In the genomic region with DNA sequence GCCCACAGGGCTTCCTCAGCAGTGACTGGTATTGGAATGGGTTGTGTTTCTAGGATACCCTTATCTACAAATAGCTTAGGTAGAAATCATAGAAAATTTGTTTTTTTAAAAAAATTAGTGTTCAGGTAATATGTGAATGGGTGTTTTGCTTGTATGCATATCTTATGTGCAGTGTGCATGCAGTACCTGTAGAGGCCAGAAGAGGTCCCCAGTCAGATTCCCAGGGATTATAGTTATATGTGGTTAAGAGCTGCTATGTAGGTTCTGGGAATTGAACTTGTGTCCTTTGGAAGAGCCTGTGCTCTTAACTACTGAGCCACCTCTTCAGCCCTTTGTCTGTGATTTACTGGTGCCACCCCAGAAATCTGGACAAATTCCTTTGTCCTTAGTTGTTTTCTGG, we compare ENCODE assay signal across 10 mouse cellular contexts. TPM values are rescaled to one million over a fixed set of nuclear protein-coding genes. Genes with fewer than 3 reads are reported as not detected.
DNase-seq lines count a peak whose midpoint lies in the region; ATAC-seq and TF ChIP-seq lines count a peak whose summit lies in the region.
"Had no signal": no experiment of that assay in that cellular context is flagged by ENCODE, and none has a peak within 500 bp of the region (broad histone marks: within the 10 kb centered on the region; RNA-seq: fewer than 3 reads in every experiment).

No protein-coding gene starts in this region.

- no peak for TF ChIP-seq POLR2A in lung, adult 2 months (IDR thresholded peaks at IDR 0.05; ENCODE audit: borderline replicate concordance, extremely low read depth, low read depth, low read length)

- no peaks in the 10 kb centered on the region for H3K9me3 ChIP-seq in forebrain, postnatal 0 days (ENCODE audit: low read length)
- H3K9me3 ChIP-seq in forebrain, embryonic 14.5 days (replicated peaks; ENCODE audit: control insufficient read depth, low read length), result no peaks in the 10 kb centered on the region
- no peaks in the 10 kb centered on the region for H3K9me3 ChIP-seq in lung, embryonic 14.5 days (ENCODE audit: low read depth, low read length)
- H3K9me3 ChIP-seq: limb, embryonic 15.5 days had no signal

- no peaks in the 10 kb centered on the region for H3K4me1 ChIP-seq in forebrain, postnatal 0 days (ENCODE audit: insufficient read depth)
- no peaks in the 10 kb centered on the region for H3K4me1 ChIP-seq in forebrain, embryonic 14.5 days (ENCODE audit: control insufficient read depth, insufficient read depth, low read length)
- no peaks in the 10 kb centered on the region for H3K4me1 ChIP-seq in lung, embryonic 14.5 days (ENCODE audit: insufficient read depth)
- H3K4me1 ChIP-seq in lung, adult 2 months (ENCODE audit: control insufficient read depth, insufficient read depth, low read length), result no peaks in the 10 kb centered on the region
- H3K4me1 ChIP-seq: limb, embryonic 15.5 days had no signal

- H3K4me2 ChIP-seq in forebrain, postnatal 0 days (ENCODE audit: low read depth), result no peak overlapping the region
- H3K4me2 ChIP-seq in forebrain, embryonic 14.5 days (ENCODE audit: low read length), result no peak overlapping the region
- H3K4me2 ChIP-seq in lung, embryonic 14.5 days, result no peak overlapping the region
- H3K4me2 ChIP-seq: embryonic facial prominence, embryonic 13.5 days; limb, embryonic 15.5 days had no signal

- H3K4me3 ChIP-seq in forebrain, postnatal 0 days (ENCODE audit: low read depth, low read length), result no peak overlapping the region
- no peak overlapping the region for H3K4me3 ChIP-seq in forebrain, embryonic 14.5 days (ENCODE audit: low read depth, low read length)
- no peak overlapping the region for H3K4me3 ChIP-seq in lung, embryonic 14.5 days (ENCODE audit: low read depth, low read length)
- H3K4me3 ChIP-seq in lung, adult 2 months (replicated peaks; ENCODE audit: extremely low read depth, low read depth, low read length), result no peak overlapping the region
- H3K4me3 ChIP-seq: embryonic facial prominence, embryonic 13.5 days; limb, embryonic 15.5 days had no signal

- H3K27me3 ChIP-seq in forebrain, postnatal 0 days (ENCODE audit: insufficient read depth, low read length), result no peaks in the 10 kb centered on the region
- H3K27me3 ChIP-seq in forebrain, embryonic 14.5 days (replicated peaks; ENCODE audit: control insufficient read depth, insufficient read depth, low read length), result no peaks in the 10 kb centered on the region
- no peaks in the 10 kb centered on the region for H3K27me3 ChIP-seq in lung, embryonic 14.5 days (ENCODE audit: insufficient read depth, low read length)
- H3K27me3 ChIP-seq: embryonic facial prominence, embryonic 13.5 days; limb, embryonic 15.5 days had no signal

- H3K27ac ChIP-seq in forebrain, postnatal 0 days (ENCODE audit: low read depth, low read length), result no peak overlapping the region
- H3K27ac ChIP-seq in forebrain, embryonic 14.5 days (ENCODE audit: low read depth, low read length), result no peak overlapping the region
- H3K27ac ChIP-seq in lung, embryonic 14.5 days (ENCODE audit: low read depth), result no peak overlapping the region
- H3K27ac ChIP-seq: embryonic facial prominence, embryonic 13.5 days; limb, embryonic 15.5 days had no signal

- DNase-seq in forebrain, postnatal 0 days, result peak; percentile 51
- DNase-seq in forebrain, embryonic 14.5 days (ENCODE audit: low spot score), result no peak
- DNase-seq in lung, embryonic 14.5 days, result peak; percentile 59
- DNase-seq in lung, adult 2 months, result no peak
- peak; percentile 20 for DNase-seq in MEL-GATA-1-ER (ENCODE audit: extremely low read depth, low read depth)
- no peak for DNase-seq in urinary bladder, postnatal 4 days (ENCODE audit: low spot score in 2 of 2)
- no peak for DNase-seq in Muller cell, postnatal 12 days (ENCODE audit: inconsistent ontology term)

- H3K9ac ChIP-seq in forebrain, postnatal 0 days, result no peak overlapping the region
- no peak overlapping the region for H3K9ac ChIP-seq in forebrain, embryonic 14.5 days (ENCODE audit: low read length)
- no peak overlapping the region for H3K9ac ChIP-seq in lung, embryonic 14.5 days
- H3K9ac ChIP-seq: embryonic facial prominence, embryonic 13.5 days; limb, embryonic 15.5 days had no signal

- TF ChIP-seq CTCF in forebrain, postnatal 0 days (IDR thresholded peaks at IDR 0.05; ENCODE audit: low read depth), result peak; percentile 64
- peak; percentile 54 for TF ChIP-seq CTCF in lung, embryonic 14.5 days (IDR thresholded peaks at IDR 0.05; ENCODE audit: low read depth)
- TF ChIP-seq CTCF in lung, adult 2 months (IDR thresholded peaks at IDR 0.05; ENCODE audit: insufficient read depth, low read length), result no peak

- H3K36me3 ChIP-seq in forebrain, postnatal 0 days (ENCODE audit: insufficient read depth), result no peaks in the 10 kb centered on the region
- no peaks in the 10 kb centered on the region for H3K36me3 ChIP-seq in forebrain, embryonic 14.5 days (ENCODE audit: control insufficient read depth, insufficient read depth, low read length)
- no peaks in the 10 kb centered on the region for H3K36me3 ChIP-seq in lung, embryonic 14.5 days (ENCODE audit: insufficient read depth)

- ATAC-seq in forebrain, postnatal 0 days, result no peak
- no peak for ATAC-seq in forebrain, embryonic 14.5 days
- no peak for ATAC-seq in lung, embryonic 14.5 days (ENCODE audit: insufficient read depth)
- ATAC-seq in megakaryocyte progenitor cell, adult 5-6 weeks (replicated peaks; ENCODE audit: poor library complexity), result peak; percentile 71

RNA-seq across cellular contexts. Expression of a gene that starts 22.2 kb away (rescaled TPM):
- total RNA-seq in forebrain, postnatal 0 days (2014; rRNA removed), result 15.3 and 17.2 TPM in 2 replicates
- 7.3 and 8.6 TPM in 2 replicates for polyA plus RNA-seq in forebrain, postnatal 0 days (2015; fragmentation: Nextera tagmentation; extraction: Ambion mirVana)
- polyA plus RNA-seq in forebrain, embryonic 14.5 days (2014; fragmentation: Nextera tagmentation; extraction: Ambion mirVana), result 13.6 and 14.6 TPM in 2 replicates
- 20.2 and 21.9 TPM in 2 replicates for polyA plus RNA-seq in lung, embryonic 14.5 days (2014; fragmentation: Nextera tagmentation; extraction: Ambion mirVana)
- polyA plus RNA-seq in lung, adult 2 months (2012; rRNA removed), result 0.27 and 0.39 TPM in 2 replicates
- total RNA-seq in megakaryocyte progenitor cell, adult 5-6 weeks (2015), result 0.12 and 1.2 TPM in 2 replicates
- total RNA-seq in megakaryocyte progenitor cell, adult 5-6 weeks (2017), result 1.3 TPM in 1 of 2 replicates, not detected in the other

Comparison
In these comparisons a context has a peak if more than half of its experiments do, and no peak if none do; other contexts are left out.
1. DNase-seq: peak in forebrain, postnatal 0 days (single experiment), lung, embryonic 14.5 days (single experiment) and MEL-GATA-1-ER (single experiment); none in forebrain, embryonic 14.5 days (single experiment), lung, adult 2 months (single experiment), urinary bladder, postnatal 4 days (0 of 2) and Muller cell, postnatal 12 days (single experiment).